Mouse (Mus musculus): ENCODE measurements around the gene Itgad.

DNA sequence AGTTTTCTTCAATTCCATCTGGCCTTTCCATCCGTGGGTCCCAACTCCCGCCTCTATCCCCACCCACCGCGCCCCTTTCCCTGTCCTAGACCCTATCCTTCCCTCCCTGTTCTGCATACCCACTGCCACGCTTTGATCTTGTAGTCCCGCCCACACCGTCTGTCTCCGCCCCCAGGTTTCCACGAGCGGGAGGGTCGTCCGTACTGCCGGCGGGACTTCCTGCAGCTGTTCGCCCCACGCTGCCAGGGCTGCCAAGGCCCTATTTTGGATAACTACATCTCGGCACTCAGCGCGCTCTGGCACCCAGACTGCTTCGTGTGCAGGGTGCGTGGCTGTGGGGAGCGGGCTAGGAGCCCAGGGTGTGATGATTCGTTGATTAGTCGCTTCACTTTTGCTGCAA is 98.4 kb downstream of the Itgad start:
- no peak for TF ChIP-seq CTCF (IDR thresholded peaks at IDR 0.05; ENCODE audit: low read depth)
- TF ChIP-seq EP300 (optimal IDR thresholded peaks at IDR 0.05): no peak

Measured in stomach, postnatal 0 days (tissue).